Mouse (Mus musculus): Measurements from ENCODE around the gene Clic1.
A peak's percentile ranks its signal among the peaks of the same experiment; 100 is the strongest.

Clic1 gene

GRCm38 (mm10) chr17:35045807-35046680, 3.7 kb upstream of the Clic1 start:
- no peak for DNase-seq

- peak; percentile 98 for DNase-seq
Observed at GRCm38 (mm10) chr17:35046681-35047455, 2.9 kb upstream of the Clic1 start, which contains the start of gene Msh5. Gene Msh5, minus strand, starts transcription at chr17:35046745.

- no peak for DNase-seq
Observed at GRCm38 (mm10) chr17:35047688-35048087, 2.1 kb upstream of the Clic1 start.

- DNase-seq: peak; percentile 62
Observed at GRCm38 (mm10) chr17:35048149-35048931, 1.4 kb upstream of the Clic1 start.

GRCm38 (mm10) chr17:35048932-35049440, 780 bp upstream of the Clic1 start:
- DNase-seq: no peak

- peak; percentile 86 for DNase-seq
Observed at GRCm38 (mm10) chr17:35050126-35050750, 472 bp downstream of the Clic1 start.

GRCm38 (mm10) chr17:35051156-35052086, 1.7 kb downstream of the Clic1 start:
- peak; percentile 81 for DNase-seq

GRCm38 (mm10) chr17:35052271-35052798, 2.6 kb downstream of the Clic1 start:
- no peak for DNase-seq

GRCm38 (mm10) chr17:35055691-35056495, 6.1 kb downstream of the Clic1 start:
- DNase-seq: no peak

GRCm38 (mm10) chr17:35057090-35057489, 7.3 kb downstream of the Clic1 start:
- no peak for DNase-seq

- DNase-seq: no peak
Observed at GRCm38 (mm10) chr17:35058316-35058715, 8.6 kb downstream of the Clic1 start.

- DNase-seq: peak; percentile 94
Observed at GRCm38 (mm10) chr17:35058911-35059892, 9.4 kb downstream of the Clic1 start, which contains the start of gene Ddah2. Gene Ddah2, plus strand, starts transcription at chr17:35059035.

GRCm38 (mm10) chr17:35060071-35060470, 10.3 kb downstream of the Clic1 start:
- no peak for DNase-seq

GRCm38 (mm10) chr17:35060737-35061297, 11.1 kb downstream of the Clic1 start:
- no peak for DNase-seq

GRCm38 (mm10) chr17:35061299-35061698, 11.5 kb downstream of the Clic1 start:
- DNase-seq: no peak

- DNase-seq: no peak
Observed at GRCm38 (mm10) chr17:35063466-35063865, 13.7 kb downstream of the Clic1 start.

- no peak for DNase-seq
Observed at GRCm38 (mm10) chr17:35064378-35064877, 14.7 kb downstream of the Clic1 start.
